Mouse (Mus musculus) neural tube, embryonic 10.5 days (tissue): Measurements from ENCODE around the gene Cyp2f2.
A peak's percentile ranks its signal among the peaks of the same experiment; 100 is the strongest.

Experiments
- DNase-seq: peaks from one replicate; pipeline ENCODE4 v3.0.0-alpha.2; 2017; ENCODE audit warnings: low spot score; ENCODE audit errors: extremely low spot score

Cyp2f2 gene

DNA sequence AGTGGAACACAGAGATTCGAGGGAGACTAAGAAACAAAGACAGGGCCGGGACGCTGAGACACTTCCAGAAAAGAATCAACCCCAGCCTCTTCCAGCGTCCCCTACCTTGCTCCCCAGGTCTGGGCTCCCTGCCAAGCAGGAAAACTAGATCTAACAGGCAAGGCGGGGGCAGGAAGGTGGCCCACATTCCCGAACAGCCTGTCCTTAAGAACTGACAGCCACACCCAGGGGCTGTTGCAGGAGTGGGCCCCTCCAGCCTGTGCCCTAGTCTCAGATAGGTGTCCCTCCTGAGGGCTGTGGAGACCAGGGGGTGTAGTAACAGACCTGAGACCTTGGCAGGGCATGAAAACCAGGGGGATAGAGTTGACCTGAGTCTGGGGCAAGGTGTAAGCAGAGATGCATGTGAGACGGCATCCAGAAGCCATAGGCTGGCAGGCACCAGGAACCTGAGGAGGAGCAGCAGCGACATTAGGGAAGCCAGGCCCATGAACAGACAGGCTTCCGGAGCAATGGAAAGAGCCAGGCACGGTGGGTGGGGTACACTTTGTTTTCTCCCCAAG lies 33.6 kb downstream of the Cyp2f2 start, which contains the start of gene Cyp2t4:
Cyp2t4 (plus strand) TSS at position 510 of the 560 bp plus-strand sequence.
- no peak for DNase-seq

DNA sequence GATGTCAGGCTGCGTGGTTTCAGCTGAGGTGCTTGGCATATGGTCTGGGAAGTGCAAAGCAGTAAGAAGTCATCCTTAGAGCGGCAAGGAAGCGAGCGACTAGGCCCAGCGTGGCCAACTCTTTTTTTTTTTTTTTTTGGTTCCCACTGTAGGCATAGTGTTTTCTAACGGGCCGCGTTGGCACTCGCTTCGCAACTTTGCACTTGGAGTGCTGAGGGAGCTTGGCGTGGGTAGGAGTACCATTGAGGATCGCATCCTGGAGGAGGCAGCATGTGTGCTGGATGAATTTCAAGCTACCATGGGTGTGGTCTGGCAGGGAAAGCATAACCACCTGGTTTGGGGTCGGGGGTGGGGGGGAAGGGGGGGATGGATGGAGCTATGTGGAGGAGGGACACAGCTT lies 36.3 kb downstream of the Cyp2f2 start:
- no peak for DNase-seq

DNA sequence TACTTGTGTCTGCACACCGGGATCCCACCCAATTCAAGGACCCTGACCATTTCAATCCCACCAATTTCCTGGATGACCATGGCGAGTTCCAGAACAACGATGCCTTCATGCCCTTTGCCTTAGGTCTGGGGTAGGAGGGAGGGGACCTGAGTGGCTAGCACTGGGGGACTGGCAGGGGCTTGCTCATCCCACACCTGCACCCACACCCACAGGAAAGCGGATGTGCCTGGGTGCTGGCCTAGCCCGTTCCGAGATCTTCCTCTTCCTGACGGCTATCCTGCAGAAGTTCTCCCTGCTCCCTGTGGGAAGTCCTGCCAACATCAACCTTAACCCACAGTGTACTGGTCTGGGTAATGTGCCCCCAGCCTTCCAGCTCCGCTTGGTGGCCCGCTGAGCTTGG lies 38.5 kb downstream of the Cyp2f2 start:
- no peak for DNase-seq

DNA sequence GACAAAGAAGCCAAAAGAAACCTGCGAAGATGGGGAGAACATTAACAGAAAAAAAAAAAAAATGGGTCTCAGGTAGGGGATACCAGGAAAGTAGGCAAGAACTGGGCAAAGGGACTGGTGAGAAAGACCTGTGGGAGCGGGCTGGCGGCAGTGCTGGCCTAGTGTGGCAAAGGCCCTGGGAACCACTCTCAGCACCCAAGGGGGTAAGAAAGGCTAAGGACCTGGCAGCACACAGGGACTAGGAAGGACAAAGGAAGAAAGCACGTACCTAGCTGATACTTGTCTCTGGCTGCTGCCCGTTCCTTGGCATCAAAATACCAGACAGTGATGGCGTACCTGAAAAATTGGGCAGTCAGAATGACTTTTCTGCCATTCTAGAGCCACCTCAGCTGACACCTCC lies 39.5 kb downstream of the Cyp2f2 start:
- DNase-seq: no peak

- peak; percentile 82 for DNase-seq
These were observed 40.2 kb downstream of the Cyp2f2 start for GRCm38 (mm10) chr7:27159882-27160281.

GRCm38 (mm10) chr7:27160921-27161320 lies 41.2 kb downstream of the Cyp2f2 start:
- DNase-seq: no peak

DNA sequence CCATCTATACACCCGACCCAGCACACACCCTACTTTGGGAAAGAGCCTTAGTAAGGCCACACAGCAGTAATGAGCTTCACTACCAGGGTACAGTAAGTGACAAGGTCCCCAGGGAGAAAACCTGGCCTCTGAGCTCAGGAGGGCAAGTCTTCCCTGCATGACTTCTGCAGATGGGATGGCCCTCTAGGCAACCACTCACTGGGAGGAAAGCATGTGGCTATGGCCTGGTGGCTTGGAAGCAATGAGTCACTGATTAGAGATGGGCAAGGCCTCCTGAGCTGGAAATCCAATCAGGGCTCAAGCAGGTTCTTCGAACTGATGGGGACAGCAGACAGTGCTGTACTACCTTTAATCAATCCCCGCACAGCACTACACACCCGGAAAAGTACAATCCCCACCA lies 42.0 kb downstream of the Cyp2f2 start:
- DNase-seq: no peak

DNA sequence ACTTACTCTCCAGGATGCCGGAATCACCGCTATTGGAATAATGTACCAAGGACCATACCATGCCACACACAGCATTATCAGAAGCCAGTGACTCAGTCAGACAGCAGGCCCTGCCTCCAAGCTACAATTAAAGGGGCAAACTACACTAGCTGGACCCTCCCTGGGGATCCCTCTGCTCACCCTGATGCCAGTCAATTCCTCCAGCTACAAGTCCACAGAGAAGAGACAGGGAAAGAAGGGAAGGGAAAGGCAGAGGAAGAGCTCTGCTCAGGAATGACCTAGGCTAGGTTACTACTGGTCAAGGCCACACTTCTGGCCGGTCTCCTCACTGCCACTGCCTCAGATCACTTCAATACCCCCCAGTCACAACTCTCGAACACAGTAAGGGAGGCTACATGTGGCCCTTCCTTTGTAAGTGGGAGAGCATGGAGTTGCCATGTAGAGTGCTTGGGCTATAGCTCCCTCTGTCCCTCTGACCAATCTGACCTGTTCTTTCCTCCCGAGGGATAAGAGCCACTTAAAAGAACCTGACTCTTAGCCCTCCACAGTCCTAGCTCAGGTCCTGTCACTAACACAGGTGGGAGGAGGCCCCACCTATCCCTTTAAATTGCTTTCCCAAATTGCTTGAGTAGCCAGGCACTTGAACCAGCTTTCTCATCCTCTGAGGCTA lies 43.2 kb downstream of the Cyp2f2 start:
- DNase-seq: no peak

DNA sequence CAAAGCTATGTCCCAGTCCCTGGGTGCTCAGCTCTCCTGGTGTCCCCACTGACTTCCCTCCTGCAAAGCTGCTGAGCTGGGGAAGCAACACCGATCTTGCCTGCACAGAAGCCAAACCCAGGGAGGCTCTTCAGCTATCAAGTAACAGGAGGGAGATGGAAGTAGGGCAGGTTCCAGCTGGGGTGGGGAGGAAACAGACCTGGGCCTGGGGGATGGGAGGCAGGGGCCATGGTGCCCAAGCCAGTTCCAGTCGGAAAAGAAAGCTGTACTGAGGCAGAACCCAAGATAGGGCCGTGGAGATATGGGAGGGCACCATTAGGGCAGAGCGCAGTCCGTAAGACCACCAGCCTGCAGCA lies 43.7 kb downstream of the Cyp2f2 start:
- DNase-seq: no peak

GRCm38 (mm10) chr7:27164112-27164947 lies 44.6 kb downstream of the Cyp2f2 start:
- no peak for DNase-seq

GRCm38 (mm10) chr7:27165007-27165655 lies 45.4 kb downstream of the Cyp2f2 start:
- DNase-seq: no peak

- DNase-seq: no peak
These were observed 46.0 kb downstream of the Cyp2f2 start for GRCm38 (mm10) chr7:27165696-27166095.

DNA sequence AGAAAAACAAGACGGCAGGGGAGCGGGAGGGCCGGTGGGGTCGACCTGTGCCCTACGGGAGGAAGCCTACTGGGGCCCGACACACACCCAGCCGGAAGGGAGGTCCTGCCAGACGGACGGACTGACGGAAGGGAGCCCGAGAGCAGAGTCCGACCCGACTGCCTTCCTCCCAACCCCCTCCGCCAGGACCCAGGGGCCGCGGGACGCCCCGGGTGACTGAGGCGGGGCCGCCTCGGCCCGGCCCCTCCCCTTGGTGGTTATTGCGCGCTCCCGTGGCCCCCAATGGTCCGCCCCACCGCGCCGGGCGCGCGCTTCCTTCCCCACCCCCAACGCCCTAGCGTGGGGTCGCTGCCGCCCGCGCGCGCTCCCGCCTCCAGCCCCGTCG lies 46.5 kb downstream of the Cyp2f2 start:
- no peak for DNase-seq

DNA sequence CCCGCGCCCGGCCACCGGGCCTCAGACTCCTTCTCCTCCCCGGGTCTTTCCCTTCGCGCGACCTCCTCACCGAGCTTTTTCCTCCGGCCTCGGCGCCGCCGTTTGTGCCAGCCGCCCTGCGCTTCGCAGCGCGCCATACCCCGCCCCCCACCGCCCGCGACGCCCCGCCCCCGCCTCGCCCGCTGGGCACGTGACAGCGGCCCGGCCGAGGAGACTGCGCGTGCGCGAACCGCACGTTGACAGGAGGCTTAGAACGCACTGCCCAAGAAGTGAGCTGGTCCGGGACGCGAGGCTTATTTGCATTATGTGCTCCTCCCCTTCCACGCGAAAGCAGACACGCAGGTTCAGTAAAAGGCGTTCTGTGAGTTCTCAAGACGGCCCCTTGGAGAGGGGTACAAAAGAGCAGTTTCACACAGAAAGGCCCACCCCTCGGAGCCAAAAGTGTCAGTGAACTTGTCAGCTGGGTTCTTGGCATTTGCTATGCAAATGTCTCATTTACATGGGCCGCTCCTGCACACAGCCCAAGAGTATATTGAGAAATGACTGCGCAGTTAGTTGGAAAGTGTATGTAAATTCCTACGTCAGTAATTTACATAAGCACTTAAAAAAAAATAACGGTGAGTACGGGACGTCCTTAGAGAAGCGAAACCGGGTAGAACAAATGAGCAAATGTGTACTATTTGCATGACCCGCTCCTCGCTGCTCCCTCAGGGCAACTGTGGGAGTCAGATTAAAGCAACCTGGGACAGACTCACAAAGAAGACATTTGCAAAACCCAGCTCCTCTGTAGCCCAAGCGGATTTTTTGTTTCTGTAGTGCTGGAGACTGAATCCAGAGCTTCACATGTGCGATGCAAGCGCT lies 47.1 kb downstream of the Cyp2f2 start, which contains the start of gene Egln2:
Egln2 (minus strand) TSS at position 189 of the 861 bp plus-strand sequence.
- DNase-seq: peak; percentile 96

GRCm38 (mm10) chr7:27167475-27168094 lies 47.9 kb downstream of the Cyp2f2 start:
- no peak for DNase-seq

DNA sequence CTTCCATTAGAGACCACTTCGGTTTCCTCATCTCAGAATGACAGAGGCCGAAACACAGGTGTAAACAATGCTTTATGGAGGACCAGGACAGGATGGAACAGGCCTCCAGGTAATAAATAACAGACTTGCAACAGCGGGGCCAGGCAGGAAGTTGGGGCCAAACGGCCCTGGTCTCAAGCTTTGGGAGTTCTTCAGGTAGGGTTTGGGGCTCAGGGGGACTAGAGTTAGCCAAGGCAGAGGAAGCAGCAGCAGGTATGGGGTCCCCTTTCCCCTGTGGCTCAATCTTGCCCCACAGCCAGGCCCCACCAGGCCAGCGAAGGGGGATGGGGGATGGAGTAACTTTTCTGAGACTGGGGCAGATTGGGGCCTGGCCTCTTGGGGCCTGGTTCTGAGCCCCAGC lies 48.7 kb downstream of the Cyp2f2 start:
- DNase-seq: no peak

DNA sequence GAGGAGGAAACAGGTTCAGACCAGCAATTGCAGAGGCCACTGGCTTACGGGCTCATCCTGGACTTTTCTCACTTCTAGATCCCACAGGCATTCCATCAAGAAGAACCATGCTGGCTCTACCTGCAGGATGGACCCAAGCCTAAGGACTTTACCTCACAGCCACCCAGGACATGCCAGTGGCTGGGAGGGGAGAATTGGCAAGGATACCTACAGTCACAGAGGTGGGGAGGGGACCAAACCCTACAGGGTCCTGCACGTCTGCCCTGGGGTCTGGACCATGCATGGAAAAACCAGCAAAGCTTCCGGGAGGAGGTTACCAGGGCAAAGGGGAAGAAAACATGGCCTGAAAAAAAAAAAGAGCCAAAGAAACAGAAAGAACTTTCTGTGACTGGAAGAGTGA lies 51.3 kb downstream of the Cyp2f2 start:
- no peak for DNase-seq

DNA sequence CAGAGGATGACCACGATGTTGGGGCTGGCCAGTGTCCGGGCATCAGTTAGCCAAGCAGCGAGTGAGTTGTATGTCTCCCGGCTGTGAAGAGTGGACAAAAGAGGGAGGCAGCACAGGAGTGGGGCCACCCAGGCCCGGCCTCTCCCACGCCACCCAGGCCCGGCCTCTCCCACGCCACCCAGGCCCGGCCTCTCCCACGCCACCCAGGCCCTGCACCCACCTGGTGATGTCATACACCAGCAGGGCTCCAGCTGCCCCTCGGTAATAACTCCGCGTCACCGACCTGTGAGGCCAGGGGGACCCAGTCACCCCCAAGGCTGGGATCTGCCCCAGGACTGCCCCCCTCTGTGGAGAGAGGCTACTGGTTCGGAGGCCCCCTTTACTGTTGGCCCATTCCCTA lies 54.8 kb downstream of the Cyp2f2 start:
- no peak for DNase-seq

DNA sequence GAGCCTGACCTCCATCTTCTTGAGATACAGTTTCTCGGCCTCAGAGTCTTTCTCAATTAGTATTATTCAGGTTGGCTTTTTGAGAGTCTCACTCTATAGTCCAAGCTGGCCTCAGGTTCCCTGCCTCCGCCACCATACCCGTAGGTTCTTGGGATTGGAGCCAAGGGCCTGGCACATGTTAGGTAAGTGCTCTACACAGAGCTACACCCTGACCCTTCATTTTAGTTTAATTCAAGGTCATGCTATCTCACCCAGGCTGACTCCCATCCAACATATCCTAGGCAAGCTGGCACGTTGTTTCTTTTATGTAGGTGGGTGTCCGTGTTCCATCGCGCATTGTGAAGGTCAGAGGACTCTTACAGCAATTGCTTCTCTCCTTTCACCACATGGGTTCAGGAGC lies 55.2 kb downstream of the Cyp2f2 start:
- DNase-seq: no peak

- DNase-seq: no peak
These were observed 58.2 kb downstream of the Cyp2f2 start for GRCm38 (mm10) chr7:27177942-27178323.
